Mouse (Mus musculus): ENCODE measurements around the gene Gm6034. TPM values are rescaled to one million over a fixed set of nuclear protein-coding genes. Genes with fewer than 3 reads are reported as not detected.
"Not testable (repeated sequence)": the region's sequence is repeated elsewhere in the genome, so short reads cannot be mapped to it uniquely, and the experiment has no call there.

Gm6034 gene
- polyA plus RNA-seq, 1 experiment from 2014 or later, result not detected

- Histone ChIP-seq H3K9me3 (peaks cover 18% of the 10 kb centered on the region; the same call in 1 of the 2 replicates), H3K27me3 (ENCODE audit: insufficient read depth, poor library complexity, severe bottlenecking) (no peaks in the 10 kb centered on the region), H3K36me3 (peaks cover 20% of the 10 kb centered on the region), H3K27ac (no peak overlapping the region), H3K4me1 (replicated peaks) (no peaks in the 10 kb centered on the region), H3K4me3 (no peak overlapping the region)
- WGBS, result 93% methylated on average over 7 of the region's 7 CpGs
- no peak for DNase-seq (ENCODE audit: low spot score)
These were observed 39.4 kb upstream of the Gm6034 start for GRCm38 (mm10) chr17:36003331-36003730.

- not testable (repeated sequence) for H3K4me1 ChIP-seq (replicated peaks); DNase-seq (ENCODE audit: low spot score); H3K27ac ChIP-seq; H3K27me3 ChIP-seq (ENCODE audit: insufficient read depth, poor library complexity, severe bottlenecking); H3K4me3 ChIP-seq
- peaks cover 20% of the 10 kb centered on the region for H3K36me3 ChIP-seq
- WGBS, result 98% methylated on average over 7 of the region's 7 CpGs
- H3K9me3 ChIP-seq, result peaks cover 18% of the 10 kb centered on the region; the same call in 1 of the 2 replicates
These were observed 38.4 kb upstream of the Gm6034 start for GRCm38 (mm10) chr17:36004409-36004808.

GRCm38 (mm10) chr17:36014977-36015376 is 27.8 kb upstream of the Gm6034 start:
- Histone ChIP-seq H3K27ac (no peak overlapping the region), H3K36me3 (peaks cover 20% of the 10 kb centered on the region), H3K27me3 (ENCODE audit: insufficient read depth, poor library complexity, severe bottlenecking) (no peaks in the 10 kb centered on the region), H3K4me1 (replicated peaks) (peaks cover 1% of the 10 kb centered on the region; the same call in 1 of the 2 replicates), H3K4me3 (no peak overlapping the region), H3K9me3 (0 out of 2 replicates have a peak, but pooled peaks cover 7% of the 10 kb centered on the region)
- 93% methylated on average over 5 of the region's 5 CpGs for WGBS
- no peak for DNase-seq (ENCODE audit: low spot score)

- Histone ChIP-seq H3K36me3 (peaks cover 20% of the 10 kb centered on the region), H3K27me3 (ENCODE audit: insufficient read depth, poor library complexity, severe bottlenecking) (no peaks in the 10 kb centered on the region), H3K4me1 (replicated peaks) (peaks cover 15% of the 10 kb centered on the region), H3K27ac (no peak overlapping the region), H3K4me3 (no peak overlapping the region), H3K9me3 (peaks cover 7% of the 10 kb centered on the region; the same call in 1 of the 2 replicates)
- WGBS, result 90% methylated on average over 5 of the region's 5 CpGs
- no peak for DNase-seq (ENCODE audit: low spot score)
These were observed 25.7 kb upstream of the Gm6034 start for GRCm38 (mm10) chr17:36017046-36017445.

- no peak for DNase-seq (ENCODE audit: low spot score)
- H3K4me3 ChIP-seq, result no peak overlapping the region
- H3K4me1 ChIP-seq (replicated peaks), result peaks cover 15% of the 10 kb centered on the region
- WGBS, result 70% methylated on average over 2 of the region's 2 CpGs
- peaks cover 7% of the 10 kb centered on the region; the same call in 1 of the 2 replicates for H3K9me3 ChIP-seq
- H3K27me3 ChIP-seq (ENCODE audit: insufficient read depth, poor library complexity, severe bottlenecking), result no peaks in the 10 kb centered on the region
- H3K27ac ChIP-seq, result no peak overlapping the region
- peaks cover 20% of the 10 kb centered on the region for H3K36me3 ChIP-seq
These were observed 23.8 kb upstream of the Gm6034 start for GRCm38 (mm10) chr17:36018979-36019378.

- Histone ChIP-seq H3K9me3 (peaks cover 3% of the 10 kb centered on the region; the same call in 1 of the 2 replicates), H3K4me3 (no peak overlapping the region), H3K27me3 (ENCODE audit: insufficient read depth, poor library complexity, severe bottlenecking) (no peaks in the 10 kb centered on the region), H3K27ac (no peak overlapping the region), H3K4me1 (replicated peaks) (peaks cover 15% of the 10 kb centered on the region), H3K36me3 (peaks cover 14% of the 10 kb centered on the region)
- WGBS, result 70% methylated on average over 3 of the region's 3 CpGs
- no peak for DNase-seq (ENCODE audit: low spot score)
These were observed 23.2 kb upstream of the Gm6034 start for GRCm38 (mm10) chr17:36019519-36019918.

- DNase-seq (ENCODE audit: low spot score), result peak; percentile 39
- peaks cover 3% of the 10 kb centered on the region; the same call in 1 of the 2 replicates for H3K9me3 ChIP-seq
- H3K27me3 ChIP-seq (ENCODE audit: insufficient read depth, poor library complexity, severe bottlenecking), result no peaks in the 10 kb centered on the region
- peaks cover 19% of the 10 kb centered on the region for H3K4me1 ChIP-seq (replicated peaks)
- peaks cover 5% of the 10 kb centered on the region; the same call in 1 of the 2 replicates for H3K36me3 ChIP-seq
- peak within 1 kb of the TSS; percentile 11 for H3K4me3 ChIP-seq
- 0 out of 2 replicates have a peak within 1 kb of the TSS, but pooled peaks have one; percentile 16 for H3K27ac ChIP-seq
- WGBS, result 44% methylated on average over 15 of the region's 15 CpGs
These were observed 22.3 kb upstream of the Gm6034 start, which contains the start of gene H2-T24 for GRCm38 (mm10) chr17:36020191-36021073. H2-T24 (minus strand) TSS chr17:36020560.

GRCm38 (mm10) chr17:36021309-36021708 is 21.5 kb upstream of the Gm6034 start:
- H3K4me1 ChIP-seq (replicated peaks), result peaks cover 24% of the 10 kb centered on the region
- no peak overlapping the region for H3K4me3 ChIP-seq
- no peak for DNase-seq (ENCODE audit: low spot score)
- H3K27ac ChIP-seq, result no peak overlapping the region
- no peaks in the 10 kb centered on the region for H3K27me3 ChIP-seq (ENCODE audit: insufficient read depth, poor library complexity, severe bottlenecking)
- 98% methylated on average over 1 of the region's 1 CpGs for WGBS
- no peaks in the 10 kb centered on the region for H3K36me3 ChIP-seq
- no peaks in the 10 kb centered on the region; the same call in 1 of the 2 replicates for H3K9me3 ChIP-seq

GRCm38 (mm10) chr17:36022098-36022497 is 20.7 kb upstream of the Gm6034 start:
- no peaks in the 10 kb centered on the region for H3K36me3 ChIP-seq
- WGBS, result 93% methylated on average over 9 of the region's 9 CpGs
- H3K27me3 ChIP-seq (ENCODE audit: insufficient read depth, poor library complexity, severe bottlenecking), result no peaks in the 10 kb centered on the region
- no peak for DNase-seq (ENCODE audit: low spot score)
- H3K27ac ChIP-seq, result no peak overlapping the region
- no peaks in the 10 kb centered on the region; the same call in 1 of the 2 replicates for H3K9me3 ChIP-seq
- no peak overlapping the region for H3K4me3 ChIP-seq
- H3K4me1 ChIP-seq (replicated peaks), result peaks cover 25% of the 10 kb centered on the region

GRCm38 (mm10) chr17:36022922-36023321 is 19.8 kb upstream of the Gm6034 start:
- Histone ChIP-seq H3K36me3 (no peaks in the 10 kb centered on the region), H3K4me1 (replicated peaks) (peaks cover 25% of the 10 kb centered on the region), H3K9me3 (no peaks in the 10 kb centered on the region; the same call in 1 of the 2 replicates), H3K27ac (no peak overlapping the region), H3K4me3 (no peak overlapping the region), H3K27me3 (ENCODE audit: insufficient read depth, poor library complexity, severe bottlenecking) (no peaks in the 10 kb centered on the region)
- no peak for DNase-seq (ENCODE audit: low spot score)
- 92% methylated on average over 6 of the region's 6 CpGs for WGBS

GRCm38 (mm10) chr17:36023710-36024654 is 18.8 kb upstream of the Gm6034 start:
- H3K9me3 ChIP-seq, result no peaks in the 10 kb centered on the region; the same call in 1 of the 2 replicates
- WGBS, result 70% methylated on average over 9 of the region's 9 CpGs
- H3K36me3 ChIP-seq, result no peaks in the 10 kb centered on the region
- no peak overlapping the region for H3K4me3 ChIP-seq
- H3K27me3 ChIP-seq (ENCODE audit: insufficient read depth, poor library complexity, severe bottlenecking), result no peaks in the 10 kb centered on the region
- DNase-seq (ENCODE audit: low spot score), result no peak
- peaks cover 25% of the 10 kb centered on the region for H3K4me1 ChIP-seq (replicated peaks)
- H3K27ac ChIP-seq, result no peak overlapping the region

- Histone ChIP-seq H3K9me3 (no peaks in the 10 kb centered on the region; the same call in 1 of the 2 replicates), H3K4me3 (no peak overlapping the region), H3K4me1 (replicated peaks) (peaks cover 22% of the 10 kb centered on the region), H3K36me3 (no peaks in the 10 kb centered on the region), H3K27ac (no peak overlapping the region), H3K27me3 (ENCODE audit: insufficient read depth, poor library complexity, severe bottlenecking) (no peaks in the 10 kb centered on the region)
- no peak for DNase-seq (ENCODE audit: low spot score)
- 59% methylated on average over 5 of the region's 5 CpGs for WGBS
These were observed 17.6 kb upstream of the Gm6034 start for GRCm38 (mm10) chr17:36025197-36025596.
